Mouse (Mus musculus) limb, embryonic 10.5 days (tissue): Measurements from ENCODE around the gene Trip6. TPM values are rescaled to one million over a fixed set of nuclear protein-coding genes. Genes with fewer than 3 reads are reported as not detected.

Experiments used
- DNase-seq: peaks from one replicate; pipeline ENCODE4 v3.0.0-alpha.2; 2017; ENCODE audit warnings: low spot score
- H3K27ac ChIP-seq: fragments of 300-500 bp; sonication (generic); 2 replicates; pipeline ENCODE4 v1.5.1; 2016; ENCODE audit warnings: mild to moderate bottlenecking
- H3K27me3 ChIP-seq: fragments of 300-500 bp; sonication (generic); 2 replicates; pipeline ENCODE4 v1.6.1; 2016; ENCODE audit warnings: low read depth, mild to moderate bottlenecking; ENCODE audit not compliant: poor library complexity, severe bottlenecking
- H3K36me3 ChIP-seq: fragments of 300-500 bp; sonication (generic); 2 replicates; pipeline ENCODE4 v1.6.1; 2016; ENCODE audit warnings: mild to moderate bottlenecking, moderate library complexity
- H3K4me1 ChIP-seq: fragments of 300-500 bp; sonication (generic); 2 replicates; pipeline ENCODE4 v1.6.1; 2016
- H3K4me3 ChIP-seq: fragments of 300-500 bp; sonication (generic); 2 replicates; pipeline ENCODE4 v1.5.1; 2016; ENCODE audit warnings: mild to moderate bottlenecking, moderate library complexity
- H3K9me3 ChIP-seq: fragments of 300-500 bp; sonication (generic); replicated peaks from 2 replicates; pipeline ENCODE4 v1.6.1; 2016; ENCODE audit warnings: mild to moderate bottlenecking
- WGBS: fragments of 180-500 bp; shearing (Covaris S2); methylation state at CpG from one replicate; pipeline ENCODE4 v1.1.7; 2016; 5-methylcytosine and 5-hydroxymethylcytosine counted together
- polyA plus RNA-seq: library from polyadenylated mRNA; unstranded; fragments of >200 nt; fragmentation: Nextera tagmentation; extraction: Ambion mirVana; gene quantifications from 2 replicates; pipeline ENCODE4 v1.2.1, GENCODE M21; 2016

Gene Trip6
- polyA plus RNA-seq, 1 experiment from 2014 or later, result 75.9 TPM

DNA sequence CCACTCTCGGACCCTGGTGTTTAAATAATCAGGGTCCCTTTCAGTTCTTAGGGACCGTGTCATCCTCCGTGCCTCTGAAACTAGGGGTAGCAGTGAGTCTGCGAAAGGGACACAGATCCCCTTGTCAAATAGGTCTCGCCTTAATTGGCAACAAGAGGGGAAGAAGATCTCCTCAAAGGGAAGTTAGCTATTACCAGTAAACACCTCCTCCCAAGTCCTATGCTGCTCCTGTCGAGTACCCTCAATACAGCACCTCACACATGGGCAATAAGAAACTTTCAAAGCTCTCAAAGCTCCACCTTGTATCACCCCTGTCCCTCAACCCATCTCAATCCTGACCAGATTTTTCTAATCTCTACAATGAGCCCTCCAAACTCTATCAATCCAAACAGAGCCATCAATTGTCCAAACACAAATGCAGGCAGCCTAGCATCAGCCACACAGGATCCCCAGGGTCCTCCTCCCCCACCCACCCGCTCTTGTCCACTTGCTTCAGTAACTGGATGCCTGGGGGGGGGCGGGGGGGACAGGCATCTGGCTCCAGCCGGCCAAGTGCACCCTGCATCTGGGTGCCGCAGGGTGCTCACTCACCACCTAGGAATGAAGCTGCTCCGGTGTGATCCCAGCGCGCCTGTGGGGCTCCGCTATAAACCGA lies 18.8 kb upstream of the Trip6 start:
- no peak for DNase-seq
- 22% methylated on average over 15 of the region's 15 CpGs for WGBS
- peak overlapping the region; percentile 86 for H3K27ac ChIP-seq
- H3K4me3 ChIP-seq, result peak overlapping the region; percentile 71
- H3K27me3 ChIP-seq, result no peaks in the 10 kb centered on the region
- no peaks in the 10 kb centered on the region for H3K9me3 ChIP-seq
- no peaks in the 10 kb centered on the region for H3K36me3 ChIP-seq
- H3K4me1 ChIP-seq, result peaks cover 30% of the 10 kb centered on the region

- 92% methylated on average over 7 of the region's 7 CpGs for WGBS
- peaks cover 18% of the 10 kb centered on the region for H3K4me1 ChIP-seq
- no peaks in the 10 kb centered on the region for H3K27me3 ChIP-seq
- no peak overlapping the region for H3K4me3 ChIP-seq
- DNase-seq, result no peak
- no peaks in the 10 kb centered on the region for H3K9me3 ChIP-seq
- H3K36me3 ChIP-seq, result peaks cover 13% of the 10 kb centered on the region
- H3K27ac ChIP-seq, result no peak overlapping the region
Measured at GRCm38 (mm10) chr5:137330910-137331309, 16.7 kb upstream of the Trip6 start.

- no peak overlapping the region for H3K27ac ChIP-seq
- peaks cover 66% of the 10 kb centered on the region for H3K36me3 ChIP-seq
- H3K27me3 ChIP-seq, result no peaks in the 10 kb centered on the region
- H3K4me1 ChIP-seq, result no peaks in the 10 kb centered on the region
- no peaks in the 10 kb centered on the region for H3K9me3 ChIP-seq
- no peak overlapping the region for H3K4me3 ChIP-seq
- no peak for DNase-seq
- 97% methylated on average over 3 of the region's 3 CpGs for WGBS
Measured at GRCm38 (mm10) chr5:137320996-137321395, 6.8 kb upstream of the Trip6 start.

DNA sequence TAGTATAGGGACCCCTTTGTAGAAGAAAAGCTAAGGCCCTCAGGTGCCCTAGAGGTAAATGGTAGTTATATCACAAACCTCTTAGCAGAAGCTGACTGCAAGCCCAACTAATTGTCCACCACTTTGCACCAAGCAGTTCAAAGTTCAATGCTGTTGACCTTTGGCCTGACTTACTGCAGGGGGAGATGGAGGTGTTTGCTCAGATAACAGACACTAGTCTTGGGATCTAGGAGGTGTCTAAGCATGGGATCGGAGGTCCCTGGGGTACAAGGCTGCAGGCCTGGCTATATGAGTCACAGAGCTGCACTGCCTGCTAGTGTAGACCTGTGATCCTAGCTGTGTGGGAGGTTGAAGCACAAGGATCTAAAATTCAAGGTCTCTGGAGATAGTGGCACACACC lies 4.4 kb upstream of the Trip6 start:
- H3K9me3 ChIP-seq, result no peaks in the 10 kb centered on the region
- H3K27ac ChIP-seq, result no peak overlapping the region
- peaks cover 55% of the 10 kb centered on the region for H3K36me3 ChIP-seq
- H3K4me3 ChIP-seq, result no peak overlapping the region
- WGBS, result 93% methylated on average over 1 of the region's 1 CpGs
- DNase-seq, result no peak
- peaks cover 21% of the 10 kb centered on the region for H3K4me1 ChIP-seq
- no peaks in the 10 kb centered on the region for H3K27me3 ChIP-seq

GRCm38 (mm10) chr5:137317361-137317760 lies 3.2 kb upstream of the Trip6 start:
- Histone ChIP-seq H3K36me3 (peaks cover 51% of the 10 kb centered on the region), H3K27me3 (no peaks in the 10 kb centered on the region), H3K27ac (no peak overlapping the region), H3K9me3 (no peaks in the 10 kb centered on the region), H3K4me3 (no peak overlapping the region), H3K4me1 (peaks cover 33% of the 10 kb centered on the region)
- WGBS, result 93% methylated on average over 8 of the region's 8 CpGs
- no peak for DNase-seq

- Histone ChIP-seq H3K27ac (peak overlapping the region; percentile 95), H3K36me3 (peaks cover 53% of the 10 kb centered on the region), H3K9me3 (no peaks in the 10 kb centered on the region), H3K27me3 (no peaks in the 10 kb centered on the region), H3K4me1 (peaks cover 42% of the 10 kb centered on the region), H3K4me3 (peak overlapping the region; percentile 75)
- 38% methylated on average over 30 of the region's 30 CpGs for WGBS
- DNase-seq, result peak; percentile 61
Measured at GRCm38 (mm10) chr5:137315084-137315903, 1.1 kb upstream of the Trip6 start.

DNA sequence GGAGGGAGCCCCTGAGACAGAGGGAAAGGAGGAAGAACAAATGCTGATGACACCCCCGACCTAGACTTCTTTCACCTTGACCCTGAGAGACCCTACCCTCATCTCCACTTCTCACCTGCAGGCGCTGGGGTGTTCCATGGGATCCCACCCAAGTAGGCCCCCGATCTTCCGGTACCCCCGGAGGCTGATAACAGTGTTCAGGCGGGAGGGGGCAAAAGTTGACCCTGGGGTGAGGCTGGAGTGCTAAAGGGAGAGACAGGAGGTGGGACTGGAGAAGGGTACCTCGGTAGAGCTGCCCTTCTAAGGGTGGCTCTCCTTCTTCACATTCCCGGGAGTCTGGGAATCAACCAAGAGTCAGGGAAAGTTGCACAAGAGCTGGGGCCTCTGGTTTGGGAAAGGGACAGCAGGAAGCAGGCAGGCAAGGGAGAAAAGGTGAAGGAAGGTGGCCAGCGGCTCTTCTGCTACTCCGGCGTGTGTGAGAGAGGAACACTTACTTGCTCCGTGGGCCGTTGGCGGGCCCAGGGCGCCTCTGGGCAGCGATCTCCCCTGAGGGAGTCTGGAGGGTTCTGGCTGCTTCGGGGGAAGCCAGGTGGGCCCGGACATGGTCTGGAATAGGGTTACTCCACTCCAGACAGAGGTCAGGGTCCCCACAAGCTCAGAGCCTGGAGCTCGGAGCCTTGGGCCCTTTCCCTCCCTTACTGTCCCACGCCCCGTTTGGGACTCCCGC lies 575 bp downstream of the Trip6 start:
- Histone ChIP-seq H3K4me3 (peak overlapping the region; percentile 75), H3K9me3 (no peaks in the 10 kb centered on the region), H3K27ac (peak overlapping the region; percentile 95), H3K27me3 (no peaks in the 10 kb centered on the region), H3K4me1 (peaks cover 42% of the 10 kb centered on the region), H3K36me3 (peaks cover 57% of the 10 kb centered on the region)
- 2% methylated on average over 22 of the region's 22 CpGs for WGBS
- no peak for DNase-seq

DNA sequence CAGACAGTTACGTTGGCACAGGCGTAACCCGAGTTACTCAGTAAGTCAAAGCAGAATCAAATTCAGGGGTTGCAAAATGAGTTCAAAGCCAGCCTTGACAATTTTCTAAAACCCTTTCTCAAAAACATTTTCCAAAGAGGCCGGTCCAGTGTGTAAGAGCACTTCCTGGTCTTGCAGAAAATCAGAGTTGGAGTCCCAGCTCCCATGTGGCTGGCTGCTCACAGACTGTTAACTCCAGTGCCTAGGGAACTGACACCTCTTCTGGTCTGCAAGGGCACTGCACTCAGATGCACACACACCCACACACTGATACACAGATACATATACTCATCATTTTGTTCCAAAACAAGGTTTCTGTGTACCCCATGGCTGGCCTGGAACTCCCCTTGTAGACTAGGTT lies 5.8 kb downstream of the Trip6 start:
- peak overlapping the region; percentile 98; the same call in 1 of the 2 replicates for H3K27ac ChIP-seq
- H3K9me3 ChIP-seq, result no peaks in the 10 kb centered on the region
- H3K36me3 ChIP-seq, result peaks cover 74% of the 10 kb centered on the region
- WGBS, result 94% methylated on average over 4 of the region's 4 CpGs
- no peaks in the 10 kb centered on the region for H3K27me3 ChIP-seq
- no peak for DNase-seq
- peaks cover 50% of the 10 kb centered on the region for H3K4me1 ChIP-seq
- H3K4me3 ChIP-seq, result peak overlapping the region; percentile 97

DNA sequence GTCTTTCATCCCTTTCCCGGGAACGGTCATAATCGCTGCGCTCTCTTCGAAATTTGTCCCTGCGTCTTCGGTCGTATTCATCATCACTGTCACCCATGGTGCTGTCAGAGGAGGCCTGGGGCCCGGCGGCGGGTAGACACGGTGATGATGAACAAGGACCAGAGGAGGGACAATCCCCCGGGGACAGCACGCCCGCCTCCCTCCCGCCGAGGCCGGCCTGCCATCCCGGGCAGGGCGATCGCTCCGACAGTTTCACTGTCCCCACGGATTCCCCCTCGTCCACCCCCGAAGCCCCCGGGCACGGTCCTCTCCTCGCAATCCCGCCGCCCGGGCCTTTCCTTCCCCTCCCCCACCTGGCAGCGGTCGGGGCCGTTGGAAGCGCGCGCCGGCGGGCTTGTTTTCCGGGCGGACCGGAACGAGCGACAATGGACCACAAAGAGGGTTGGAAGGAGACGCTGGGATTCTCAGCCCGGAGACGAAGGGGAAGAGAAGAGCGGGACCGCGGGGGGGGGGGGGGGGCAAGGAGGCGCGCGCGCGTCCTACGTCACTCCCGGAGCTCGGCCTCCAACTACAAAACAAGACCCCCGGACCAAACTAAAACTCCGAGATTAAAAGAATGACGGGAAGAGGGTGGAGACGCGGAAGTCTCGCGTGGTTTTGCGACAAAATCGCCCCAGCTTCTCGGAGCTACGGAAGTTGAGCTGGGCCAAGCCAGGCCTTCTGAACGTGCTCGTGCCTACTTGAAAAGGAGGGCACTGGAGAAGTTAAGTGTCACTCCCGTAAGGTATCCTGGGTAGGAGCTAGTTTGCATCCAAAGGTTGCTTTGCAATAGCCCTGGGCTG lies 6.9 kb downstream of the Trip6 start, which contains the start of gene Srrt:
Gene Srrt, minus strand, starts transcription at position 604 of the 842 bp plus-strand sequence.
- Histone ChIP-seq H3K27ac (peak within 1 kb of the TSS; percentile 98), H3K9me3 (no peaks in the 10 kb centered on the region), H3K27me3 (no peaks in the 10 kb centered on the region), H3K4me3 (peak within 1 kb of the TSS; percentile 97), H3K36me3 (peaks cover 77% of the 10 kb centered on the region), H3K4me1 (peaks cover 39% of the 10 kb centered on the region)
- under 1% methylated on average over 72 of the region's 72 CpGs for WGBS
- DNase-seq, result peak; percentile 90

- Histone ChIP-seq H3K4me1 (peaks cover 32% of the 10 kb centered on the region), H3K27me3 (no peaks in the 10 kb centered on the region), H3K9me3 (no peaks in the 10 kb centered on the region), H3K27ac (peak overlapping the region; percentile 98), H3K36me3 (peaks cover 77% of the 10 kb centered on the region), H3K4me3 (peak overlapping the region; percentile 97)
- WGBS, result 21% methylated on average over 12 of the region's 12 CpGs
- DNase-seq, result no peak
Measured at GRCm38 (mm10) chr5:137306439-137307005, 7.7 kb downstream of the Trip6 start.

DNA sequence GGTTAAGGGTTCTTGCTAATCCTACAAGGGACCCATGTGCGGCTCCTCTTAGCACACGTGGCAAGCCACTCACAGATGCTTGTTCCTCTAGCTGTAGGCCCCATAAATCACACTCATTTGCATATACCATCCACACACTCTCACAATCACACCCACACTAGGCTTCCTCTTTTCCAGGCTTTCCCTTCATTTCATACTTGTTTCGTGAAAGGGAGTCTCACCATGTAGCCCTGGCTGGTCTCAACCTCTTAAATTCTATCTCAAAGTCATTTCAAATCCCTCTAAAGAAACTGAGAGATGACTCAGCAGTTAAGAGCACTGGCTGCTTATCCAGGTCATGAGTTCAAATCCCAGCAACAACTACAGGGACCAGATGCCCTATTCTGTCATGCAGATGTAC lies 8.4 kb downstream of the Trip6 start:
- Histone ChIP-seq H3K4me3 (peak overlapping the region; percentile 97), H3K27me3 (no peaks in the 10 kb centered on the region), H3K27ac (no peak overlapping the region), H3K4me1 (peaks cover 31% of the 10 kb centered on the region), H3K9me3 (no peaks in the 10 kb centered on the region), H3K36me3 (peaks cover 77% of the 10 kb centered on the region)
- WGBS, result 49% methylated on average over 3 of the region's 3 CpGs
- no peak for DNase-seq

DNA sequence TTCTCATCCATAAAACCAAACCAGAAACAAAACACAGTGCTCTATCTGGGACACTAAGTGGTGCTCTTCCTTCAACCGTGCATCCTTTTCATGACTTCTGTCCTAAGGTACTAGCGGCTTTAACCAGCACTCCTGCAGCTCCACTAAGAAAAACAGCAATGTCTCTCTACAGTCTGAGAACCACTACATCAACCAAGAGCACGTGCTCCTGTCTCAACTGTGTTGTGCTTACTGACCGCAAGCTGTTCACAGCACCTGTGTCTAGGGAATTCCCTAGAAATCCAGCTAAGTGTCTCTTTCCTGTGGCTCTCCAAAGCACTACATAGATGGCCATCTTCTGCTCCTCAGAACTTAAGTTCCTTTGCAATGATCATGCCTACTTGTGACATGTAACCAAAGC lies 9.4 kb downstream of the Trip6 start:
- no peak for DNase-seq
- Histone ChIP-seq H3K4me1 (peaks cover 31% of the 10 kb centered on the region), H3K4me3 (peak overlapping the region; percentile 97), H3K27me3 (no peaks in the 10 kb centered on the region), H3K9me3 (no peaks in the 10 kb centered on the region), H3K27ac (no peak overlapping the region), H3K36me3 (peaks cover 77% of the 10 kb centered on the region)
- 57% methylated on average over 4 of the region's 4 CpGs for WGBS
